Mouse (Mus musculus) forebrain, embryonic 12.5 days (tissue): ENCODE measurements around the gene Cd200. TPM values are rescaled to one million over a fixed set of nuclear protein-coding genes. Genes with fewer than 3 reads are reported as not detected.

Experiments
- polyA plus RNA-seq: library from polyadenylated mRNA; unstranded; fragments of >200 nt; fragmentation: Nextera tagmentation; extraction: Ambion mirVana; gene quantifications from 2 replicates; pipeline ENCODE4 v1.2.1, GENCODE M21; 2016

Cd200 gene
- polyA plus RNA-seq, 1 experiment from 2014 or later, result 58.9 TPM

Other genes with a start within 250 kb of the Cd200 start
- 0.18 and 0.35 TPM in 2 replicates for gene Btla, start 184.7 kb downstream of the Cd200 start, polyA plus RNA-seq
- not detected in 2 replicates for gene Gm609, start 83.9 kb upstream of the Cd200 start, polyA plus RNA-seq
- not detected in 2 replicates for gene Gm17783, start 123.0 kb upstream of the Cd200 start, polyA plus RNA-seq
- gene Slc9c1, start 126.3 kb upstream of the Cd200 start, polyA plus RNA-seq, result not detected in 2 replicates
- not detected in 2 replicates for gene Gcsam, start 201.3 kb upstream of the Cd200 start, polyA plus RNA-seq
- 0.11 and 0.18 TPM in 2 replicates for gene BC016579, start 245.0 kb upstream of the Cd200 start, polyA plus RNA-seq